Mouse (Mus musculus): ENCODE measurements around the gene Gm10392. TPM values are rescaled to one million over a fixed set of nuclear protein-coding genes. Genes with fewer than 3 reads are reported as not detected.

Gm10392 gene
- total RNA-seq, 2 experiments from 2014 or later = not detected

DNA sequence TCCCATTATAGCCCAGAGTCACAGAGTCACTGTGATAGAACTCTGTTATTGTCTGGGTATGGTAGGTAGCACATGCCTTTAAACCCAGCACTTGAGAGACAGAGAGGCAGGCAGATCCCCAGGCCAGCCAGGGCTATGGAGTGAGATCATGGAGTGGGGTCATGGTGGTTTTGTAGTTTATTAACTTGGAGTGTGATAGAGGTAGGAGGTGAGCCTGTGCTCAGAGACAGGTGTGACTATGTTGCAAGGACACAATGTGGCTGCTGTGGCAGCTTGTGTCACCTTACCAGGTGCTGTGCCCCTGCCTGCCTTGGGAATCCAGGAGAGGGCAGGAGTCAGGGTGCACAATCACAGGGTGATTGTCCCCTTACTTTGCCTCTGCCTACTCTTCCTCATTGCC, 23.5 kb downstream of the Gm10392 start:
- no peak for DNase-seq

GRCm38 (mm10) chr11:77494782-77495181, 24.2 kb downstream of the Gm10392 start:
- no peak for DNase-seq
- TF ChIP-seq CTCF (IDR thresholded peaks at IDR 0.05) = no peak
- intact Hi-C loops (cut with DNase I) = no loop called here
- H3K27ac ChIP-seq = peak overlapping the region; percentile 90
- peak overlapping the region; percentile 93 for H3K4me3 ChIP-seq

More for the DNA sequence above, 23.5 kb downstream of the Gm10392 start:
- Histone ChIP-seq H3K27ac (peak overlapping the region; percentile 90), H3K4me3 (peak overlapping the region; percentile 7; the same call in 1 of the 2 replicates)
- TF ChIP-seq CTCF (IDR thresholded peaks at IDR 0.05) = no peak
- intact Hi-C loops (cut with DNase I) = no loop called here

DNA sequence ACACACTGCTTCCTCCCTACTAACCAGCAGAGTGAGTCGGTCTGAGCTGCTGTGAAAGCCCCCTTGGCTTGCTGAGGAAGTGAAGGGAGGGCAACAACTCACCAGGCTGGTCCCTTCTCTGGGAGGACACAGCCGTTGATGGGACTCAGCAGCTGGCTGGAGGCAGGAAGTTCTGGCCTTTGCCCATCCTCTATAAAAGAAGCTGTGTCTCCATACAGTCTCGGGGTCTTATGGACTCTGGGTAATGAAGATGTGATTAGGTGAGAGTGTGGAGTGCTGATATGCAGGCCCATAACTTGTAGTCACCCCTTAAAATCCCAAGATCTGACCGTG, 24.7 kb downstream of the Gm10392 start:
- DNase-seq = no peak
- intact Hi-C loops (cut with DNase I) = no loop called here
- Histone ChIP-seq H3K4me3 (peak overlapping the region; percentile 93), H3K27ac (peak overlapping the region; percentile 90)
- TF ChIP-seq CTCF (IDR thresholded peaks at IDR 0.05) = no peak

- intact Hi-C loops (cut with DNase I) = no loop called here
- TF ChIP-seq CTCF (IDR thresholded peaks at IDR 0.05) = peak; percentile 12; the same call in 1 of the 2 replicates
- H3K4me3 ChIP-seq = peak within 1 kb of the TSS; percentile 93
- peak within 1 kb of the TSS; percentile 97 for H3K27ac ChIP-seq
- DNase-seq = peak; percentile 75
Observed at GRCm38 (mm10) chr11:77493512-77494343, 25.3 kb downstream of the Gm10392 start, which contains the start of gene Git1. Gene Git1, plus strand, starts transcription at chr11:77493562.

DNA sequence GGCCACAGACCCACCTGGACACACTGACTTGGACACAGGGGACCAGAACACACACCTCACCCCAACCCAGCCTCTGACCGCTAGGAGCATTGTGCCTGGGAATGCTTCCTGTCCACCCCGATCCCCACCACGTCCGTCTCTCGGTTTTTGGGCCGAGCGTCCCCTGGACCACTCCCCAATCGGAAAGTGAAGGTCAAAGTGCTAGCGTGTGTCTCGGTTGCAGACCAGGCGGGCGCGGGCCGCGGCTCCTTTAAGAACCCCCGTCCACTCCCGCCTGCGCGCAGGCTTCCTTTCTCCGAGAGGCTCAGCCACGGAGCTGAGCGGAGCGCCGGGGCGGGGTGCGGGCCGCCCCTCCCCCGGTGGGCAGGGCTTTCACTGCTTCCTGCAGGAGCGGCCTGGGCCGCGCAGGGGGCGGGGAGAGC, 26.1 kb downstream of the Gm10392 start:
- peak overlapping the region; percentile 93 for H3K4me3 ChIP-seq
- H3K27ac ChIP-seq = peak overlapping the region; percentile 97
- peak; percentile 98 for DNase-seq
- peak; percentile 34; the same call in 1 of the 2 replicates for TF ChIP-seq CTCF (IDR thresholded peaks at IDR 0.05)
- intact Hi-C loops (cut with DNase I) = no loop called here

- intact Hi-C loops (cut with DNase I) = no loop called here
- no peak for DNase-seq
- H3K4me3 ChIP-seq = peak overlapping the region; percentile 93
- peak overlapping the region; percentile 97 for H3K27ac ChIP-seq
- no peak for TF ChIP-seq CTCF (IDR thresholded peaks at IDR 0.05)
Observed at GRCm38 (mm10) chr11:77492311-77492871, 26.6 kb downstream of the Gm10392 start.

- intact Hi-C loops (cut with DNase I) = no loop called here
- TF ChIP-seq CTCF (IDR thresholded peaks at IDR 0.05) = no peak
- peak; percentile 68 for DNase-seq
- H3K27ac ChIP-seq = peak overlapping the region; percentile 97
- peak overlapping the region; percentile 93 for H3K4me3 ChIP-seq
Observed at GRCm38 (mm10) chr11:77491502-77492291, 27.3 kb downstream of the Gm10392 start.

- H3K27ac ChIP-seq = peak overlapping the region; percentile 97
- TF ChIP-seq CTCF (IDR thresholded peaks at IDR 0.05) = no peak; the same call in 1 of the 2 replicates
- intact Hi-C loops (cut with DNase I) = no loop called here
- H3K4me3 ChIP-seq = peak overlapping the region; percentile 93
- DNase-seq = peak; percentile 92
Observed at GRCm38 (mm10) chr11:77491123-77491501, 27.9 kb downstream of the Gm10392 start.

DNA sequence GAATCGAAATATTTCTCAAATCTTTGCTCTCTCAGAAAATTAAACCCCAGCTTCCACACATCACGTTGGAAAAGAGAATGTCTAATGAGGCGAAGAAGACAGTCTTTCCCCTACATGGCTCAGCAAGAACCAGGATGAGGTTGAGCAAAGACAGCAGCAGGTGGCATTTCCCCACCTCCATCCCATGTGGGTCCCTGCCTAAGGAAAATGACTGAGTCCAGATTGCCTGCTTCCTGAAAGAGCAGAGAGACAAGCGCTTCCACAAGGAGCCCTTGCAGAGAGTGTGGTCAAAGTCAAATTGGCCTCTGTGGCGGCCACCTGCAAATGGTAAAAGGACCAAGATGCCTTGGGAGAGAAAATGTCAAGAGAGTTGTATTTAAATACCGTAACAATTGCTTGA, 28.5 kb downstream of the Gm10392 start:
- no peak for DNase-seq
- TF ChIP-seq CTCF (IDR thresholded peaks at IDR 0.05) = no peak
- Histone ChIP-seq H3K27ac (peak overlapping the region; percentile 97), H3K4me3 (peak overlapping the region; percentile 93)
- intact Hi-C loops (cut with DNase I) = no loop called here

- intact Hi-C loops (cut with DNase I) = no loop called here
- Histone ChIP-seq H3K4me3 (peak within 1 kb of the TSS; percentile 93), H3K27ac (peak within 1 kb of the TSS; percentile 97)
- DNase-seq = peak; percentile 85
- no peak for TF ChIP-seq CTCF (IDR thresholded peaks at IDR 0.05)
Observed at GRCm38 (mm10) chr11:77489591-77490235, 29.3 kb downstream of the Gm10392 start, which contains the start of gene Ankrd13b. Gene Ankrd13b, minus strand, starts transcription at chr11:77489678.

GRCm38 (mm10) chr11:77488771-77489581, 30.0 kb downstream of the Gm10392 start:
- no peak for TF ChIP-seq CTCF (IDR thresholded peaks at IDR 0.05)
- DNase-seq = no peak
- H3K27ac ChIP-seq = peak overlapping the region; percentile 75
- intact Hi-C loops (cut with DNase I) = no loop called here
- peak overlapping the region; percentile 90 for H3K4me3 ChIP-seq
